Mouse (Mus musculus): ENCODE measurements around the gene Muc13. TPM values are rescaled to one million over a fixed set of nuclear protein-coding genes. Genes with fewer than 3 reads are reported as not detected.

The Muc13 gene
- total RNA-seq, 4 experiments from 2014 or later, result 0.09 TPM; not detected in 3

Other genes starting within 250 kb of the Muc13 start
- gene Heg1, start 109.7 kb upstream of the Muc13 start, total RNA-seq (2022), result 10 to 100 TPM; 52.8 to 69.3 (median 61.5) TPM
- gene Itgb5, start 35.6 kb downstream of the Muc13 start, total RNA-seq (2022), result 100 to 1,000 TPM; 230 to 292 (median 261) TPM
- gene Umps, start 173.0 kb downstream of the Muc13 start, total RNA-seq (2022), result 10 to 100 TPM; 35.3 to 47.5 (median 38.2) TPM